Mouse (Mus musculus): ENCODE measurements around the gene Olfr1370. TPM values are rescaled to one million over a fixed set of nuclear protein-coding genes. Genes with fewer than 3 reads are reported as not detected.
"Not testable (repeated sequence)": the region's sequence is repeated elsewhere in the genome, so short reads cannot be mapped to it uniquely, and the experiment has no call there.

Olfr1370 gene
- total RNA-seq (2021): not detected
- long read RNA-seq, experiment 1: 0 reads
- long read RNA-seq, experiment 2: 0 reads

DNA sequence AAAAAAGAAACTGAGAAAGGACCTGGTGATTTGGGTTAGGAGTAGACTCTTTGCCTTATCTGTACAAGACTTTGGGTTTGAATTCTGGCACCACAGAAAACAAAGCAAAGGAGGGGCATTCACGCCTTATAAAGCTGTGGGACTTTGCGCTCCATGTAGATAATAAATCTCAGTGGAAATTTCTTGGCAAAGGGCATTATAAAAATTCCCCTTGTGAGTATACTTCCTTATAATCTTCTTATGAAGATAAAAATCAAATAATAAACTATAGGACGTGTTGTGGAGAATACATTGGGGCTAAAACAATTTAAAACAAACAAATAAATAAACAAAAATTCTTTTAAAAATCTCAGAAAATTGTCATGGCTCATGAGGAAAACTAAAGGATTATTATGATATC, at the start of gene Olfr1370:
Olfr1370 (minus strand) TSS at position 101 of the 400 bp plus-strand sequence.
- intact Hi-C loops (cut with DNase I; ENCODE audit: low total_unique reads): no loop called here
- DNase-seq: no peak

- intact Hi-C loops (cut with DNase I; ENCODE audit: low total_unique reads): no loop called here
- no peak for DNase-seq
Measured at GRCm38 (mm10) chr13:21114121-21114520, 39.4 kb upstream of the Olfr1370 start.

DNA sequence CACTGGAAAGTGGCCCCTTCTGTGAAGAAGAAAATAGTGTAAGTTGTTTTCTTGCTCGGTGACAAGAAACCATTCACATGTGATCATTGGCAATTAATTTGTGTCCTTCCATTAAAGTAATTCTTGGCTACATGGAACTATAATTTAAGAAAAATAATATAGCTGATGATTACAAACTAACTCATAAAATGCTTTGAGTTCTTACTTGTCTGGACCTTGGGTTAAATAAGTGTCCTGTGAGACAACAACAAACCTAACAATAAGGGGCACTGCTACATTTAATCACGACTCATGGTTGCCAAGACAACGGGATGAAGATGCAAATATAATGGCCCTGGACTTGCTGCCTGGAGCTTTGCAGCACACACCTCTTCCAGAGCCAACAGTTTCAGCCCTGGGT, 36.4 kb upstream of the Olfr1370 start, which contains the start of gene Olfr1369-ps1:
Olfr1369-ps1 (plus strand) TSS at position 301 of the 400 bp plus-strand sequence.
- intact Hi-C loops (cut with DNase I; ENCODE audit: low total_unique reads); DNase-seq: not testable (repeated sequence)

DNA sequence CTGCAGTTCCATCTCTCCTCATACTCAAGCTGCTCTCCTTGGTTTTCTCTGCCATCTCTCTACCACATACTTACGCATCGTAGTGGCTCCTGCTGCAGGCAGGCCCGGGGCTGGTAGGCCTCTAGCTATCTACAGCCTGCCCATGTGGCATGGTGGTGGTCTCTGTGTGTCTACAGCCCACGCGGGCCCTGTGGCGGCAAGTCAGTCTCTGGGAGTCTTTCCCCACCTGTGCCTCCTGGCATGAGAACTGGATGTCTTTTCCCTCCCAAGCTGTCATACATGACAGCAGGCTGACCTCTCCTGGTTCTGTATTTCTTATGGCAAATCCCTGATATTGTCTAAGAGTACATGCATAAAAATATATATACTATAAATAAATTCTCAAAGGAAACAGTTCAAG, 35.7 kb upstream of the Olfr1370 start:
- intact Hi-C loops (cut with DNase I; ENCODE audit: low total_unique reads): no loop called here
- DNase-seq: no peak

DNA sequence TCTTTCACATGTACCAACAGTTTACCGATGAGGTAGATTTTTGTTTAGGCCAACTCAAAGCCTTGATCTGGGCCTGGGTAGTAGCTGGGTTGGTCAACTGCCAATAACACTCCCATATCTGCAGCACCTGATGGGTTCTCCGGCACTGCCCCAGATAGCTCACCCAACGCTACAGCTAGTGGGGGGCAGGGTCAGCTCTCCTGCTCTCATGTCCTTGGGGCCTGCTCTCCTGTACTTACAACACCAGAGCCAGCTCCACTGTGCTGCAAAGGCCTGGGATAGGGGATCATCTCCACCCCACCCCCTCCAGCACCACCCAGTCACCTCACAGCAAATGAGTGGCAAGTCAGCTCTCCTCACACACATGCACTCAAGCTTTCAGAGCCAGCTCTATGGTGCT, 35.0 kb upstream of the Olfr1370 start:
- intact Hi-C loops (cut with DNase I; ENCODE audit: low total_unique reads): no loop called here
- no peak for DNase-seq

DNA sequence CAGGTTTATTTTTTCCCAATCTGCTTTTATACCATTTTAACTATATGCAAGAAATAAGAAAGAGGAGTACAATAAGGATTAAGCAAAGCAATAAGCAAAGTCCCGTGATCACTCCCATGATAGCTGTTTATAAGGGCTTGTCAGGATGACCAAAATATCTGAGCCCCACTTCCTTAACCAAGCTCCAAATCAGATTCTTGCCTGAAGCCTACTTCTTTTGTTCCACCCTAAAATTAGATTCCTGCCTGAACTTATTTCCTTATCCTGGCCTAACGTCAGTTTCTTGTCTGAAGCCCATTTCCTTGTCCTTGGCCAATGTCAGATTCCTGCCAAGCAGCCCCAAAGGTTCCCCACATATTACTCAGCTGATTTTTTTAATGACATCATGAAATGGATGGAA, 7.9 kb upstream of the Olfr1370 start:
- no peak for DNase-seq
- intact Hi-C loops (cut with DNase I; ENCODE audit: low total_unique reads): no loop called here

GRCm38 (mm10) chr13:21066021-21066420, 8.7 kb downstream of the Olfr1370 start:
- intact Hi-C loops (cut with DNase I; ENCODE audit: low total_unique reads): no loop called here
- no peak for DNase-seq

DNA sequence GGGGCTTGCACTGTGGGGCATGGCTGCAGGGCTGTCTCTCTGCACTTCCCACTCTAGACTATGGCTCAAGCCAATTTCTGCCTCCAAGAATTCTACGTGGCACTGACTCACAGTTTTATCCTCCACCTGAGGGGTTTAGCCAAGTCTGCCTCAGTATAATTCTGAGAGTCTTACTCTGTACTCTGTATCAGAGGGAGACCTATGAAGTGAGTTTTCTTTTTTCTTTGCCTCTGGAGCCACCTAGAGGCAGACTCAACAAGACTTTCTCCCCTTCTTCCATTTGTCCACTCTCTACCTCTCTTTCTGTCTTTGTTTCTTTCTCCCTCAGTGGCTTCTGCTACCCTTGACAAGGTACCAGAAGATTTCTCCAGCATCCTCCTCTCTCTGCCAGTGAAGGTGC, 24.6 kb downstream of the Olfr1370 start:
- intact Hi-C loops (cut with DNase I; ENCODE audit: low total_unique reads): no loop called here
- DNase-seq: no peak

DNA sequence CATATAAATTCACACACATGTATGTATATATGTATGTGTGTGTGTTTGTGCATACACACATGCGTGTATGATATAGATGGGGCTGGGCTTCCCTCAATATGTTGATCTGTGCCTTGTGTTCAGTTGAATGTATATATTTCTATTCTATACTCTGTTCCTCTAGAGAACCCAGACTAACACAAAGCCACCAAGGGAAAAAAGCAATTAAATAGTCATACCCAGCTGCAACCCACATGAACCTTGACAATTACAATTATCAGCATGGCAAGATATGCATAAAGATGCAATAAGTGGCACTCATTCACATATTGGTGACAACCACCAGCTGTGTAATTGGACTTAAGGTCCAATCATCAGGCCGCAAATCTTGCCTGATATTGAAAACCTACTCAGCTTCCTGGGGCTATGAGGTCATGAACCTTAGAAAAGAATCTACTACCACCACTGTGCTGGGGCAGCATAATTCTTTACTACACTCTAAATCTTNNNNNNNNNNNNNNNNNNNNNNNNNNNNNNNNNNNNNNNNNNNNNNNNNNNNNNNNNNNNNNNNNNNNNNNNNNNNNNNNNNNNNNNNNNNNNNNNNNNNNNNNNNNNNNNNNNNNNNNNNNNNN, 34.1 kb downstream of the Olfr1370 start:
- intact Hi-C loops (cut with DNase I; ENCODE audit: low total_unique reads): no loop called here

GRCm38 (mm10) chr13:21035981-21036380, 38.8 kb downstream of the Olfr1370 start:
- DNase-seq: no peak
- intact Hi-C loops (cut with DNase I; ENCODE audit: low total_unique reads): no loop called here

More for the DNA sequence above, 34.1 kb downstream of the Olfr1370 start:
- DNase-seq: no peak

- intact Hi-C loops (cut with DNase I; ENCODE audit: low total_unique reads): no loop called here
Measured at GRCm38 (mm10) chr13:21035011-21035410, 39.7 kb downstream of the Olfr1370 start.

GRCm38 (mm10) chr13:21033176-21033575, 41.6 kb downstream of the Olfr1370 start:
- intact Hi-C loops (cut with DNase I; ENCODE audit: low total_unique reads): no loop called here
- DNase-seq: no peak

More at GRCm38 (mm10) chr13:21035011-21035410, 39.7 kb downstream of the Olfr1370 start:
- DNase-seq: no peak

DNA sequence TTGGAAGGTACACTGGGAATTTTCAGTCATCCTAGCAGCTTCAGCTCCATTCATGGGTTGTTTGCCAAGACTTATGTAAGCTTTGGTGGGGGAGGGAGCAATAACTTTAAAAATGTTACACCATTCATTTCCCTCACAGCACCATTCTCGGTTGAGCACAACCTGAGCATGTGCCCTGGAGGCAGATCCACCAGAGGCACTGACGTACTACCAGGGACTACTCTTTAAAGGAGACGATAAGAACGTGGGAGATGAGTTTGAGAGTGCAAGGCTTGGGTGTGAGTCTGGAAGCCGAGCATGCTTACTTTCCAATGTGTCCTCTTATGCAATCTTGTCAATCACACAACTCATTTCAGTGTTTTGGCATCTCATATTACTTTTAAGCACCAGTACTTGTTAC, 49.9 kb downstream of the Olfr1370 start:
- no peak for DNase-seq
- intact Hi-C loops (cut with DNase I; ENCODE audit: low total_unique reads): no loop called here

Other genes with a start within 250 kb of the Olfr1370 start
- gene Olfr1369-ps1, start 36.5 kb upstream of the Olfr1370 start, total RNA-seq (2021): not detected
- not detected for gene Olfr263, start 54.7 kb upstream of the Olfr1370 start, total RNA-seq (2021)
- gene Olfr1368, start 70.9 kb upstream of the Olfr1370 start, total RNA-seq (2021): not detected
- gene Trim27, start 104.5 kb upstream of the Olfr1370 start, total RNA-seq (2021): 10 to 100 TPM; 22.2 to 26.4 TPM
- gene Gpx5, start 217.8 kb upstream of the Olfr1370 start, total RNA-seq (2021): not detected
- gene Gpx6, start 237.2 kb upstream of the Olfr1370 start, total RNA-seq (2021): not detected